Mouse (Mus musculus) midbrain, embryonic 16.5 days (tissue): ENCODE measurements around the gene Ap2a2. TPM values are rescaled to one million over a fixed set of nuclear protein-coding genes. Genes with fewer than 3 reads are reported as not detected.
"Not testable (repeated sequence)": the region's sequence is repeated elsewhere in the genome, so short reads cannot be mapped to it uniquely, and the experiment has no call there.

Experiments used
- ATAC-seq: fragments of 200-750 bp; cut with Nextera tagmentation; 2 replicates; pipeline ENCODE4 v1.8.0; 2017; ENCODE audit warnings: moderate TSS enrichment
- H3K27ac ChIP-seq: fragments of 300-500 bp; sonication (generic); 2 replicates; pipeline ENCODE4 v1.5.1; 2014; ENCODE audit warnings: mild to moderate bottlenecking, low read length, mixed read lengths
- H3K27me3 ChIP-seq: fragments of 300-500 bp; sonication (generic); 2 replicates; pipeline ENCODE4 v1.6.1; 2014; ENCODE audit warnings: low read depth, low read length, mixed read lengths; ENCODE audit not compliant: control insufficient read depth, insufficient read depth
- H3K36me3 ChIP-seq: fragments of 300-500 bp; sonication (generic); 2 replicates; pipeline ENCODE4 v1.6.1; 2014; ENCODE audit warnings: mild to moderate bottlenecking, low read length, moderate library complexity, mixed read lengths; ENCODE audit not compliant: control insufficient read depth, insufficient read depth
- H3K4me1 ChIP-seq: fragments of 300-500 bp; sonication (generic); 2 replicates; pipeline ENCODE4 v1.6.1; 2014; ENCODE audit warnings: mild to moderate bottlenecking, low read length, mixed read lengths; ENCODE audit not compliant: control insufficient read depth, insufficient read depth
- H3K4me2 ChIP-seq: fragments of 300-500 bp; sonication (generic); 2 replicates; pipeline ENCODE4 v1.6.1; 2014; ENCODE audit warnings: mild to moderate bottlenecking, low read length, mixed read lengths
- H3K4me3 ChIP-seq: fragments of 300-500 bp; sonication (generic); 2 replicates; pipeline ENCODE4 v1.5.1; 2014; ENCODE audit warnings: low read depth, mild to moderate bottlenecking, low read length, moderate library complexity, mixed read lengths
- H3K9ac ChIP-seq: fragments of 300-500 bp; sonication (generic); 2 replicates; pipeline ENCODE4 v1.6.1; 2014; ENCODE audit warnings: low read depth, low read length, mixed read lengths
- H3K9me3 ChIP-seq: fragments of 300-500 bp; sonication (generic); replicated peaks from 2 replicates; pipeline ENCODE4 v1.6.1; 2014; ENCODE audit warnings: mild to moderate bottlenecking, low read length, mixed read lengths; ENCODE audit not compliant: control insufficient read depth, poor library complexity, severe bottlenecking
- WGBS: fragments of 180-500 bp; shearing (Covaris S2); extraction: QIAGEN DNeasy Blood & Tissue Kit; methylation state at CpG from one replicate; pipeline ENCODE4 v1.1.7; 2014; 5-methylcytosine and 5-hydroxymethylcytosine counted together
- polyA plus RNA-seq: library from polyadenylated mRNA; unstranded; fragments of >200 nt; fragmentation: Nextera tagmentation; extraction: Ambion mirVana; gene quantifications from 2 replicates; pipeline ENCODE4 v1.2.1, GENCODE M21; 2015

Ap2a2 gene
- polyA plus RNA-seq, 1 experiment from 2014 or later, result 137 TPM

- H3K9me3 ChIP-seq, result no peaks in the 10 kb centered on the region
- H3K27me3 ChIP-seq, result no peaks in the 10 kb centered on the region
- no peak overlapping the region for H3K27ac ChIP-seq
- no peak overlapping the region for H3K4me3 ChIP-seq
- peaks cover 4% of the 10 kb centered on the region; the same call in 1 of the 2 replicates for H3K36me3 ChIP-seq
- ATAC-seq, result no peak
- 89% methylated on average over 4 of the region's 5 CpGs for WGBS
- no peaks in the 10 kb centered on the region for H3K4me1 ChIP-seq
- H3K4me2 ChIP-seq, result no peak overlapping the region
- H3K9ac ChIP-seq, result no peak overlapping the region
These were observed 22.3 kb downstream of the Ap2a2 start for GRCm38 (mm10) chr7:141584048-141584841.

- ATAC-seq, result no peak
- Histone ChIP-seq H3K36me3 (peaks cover 4% of the 10 kb centered on the region; the same call in 1 of the 2 replicates), H3K9ac (no peak overlapping the region), H3K4me1 (no peaks in the 10 kb centered on the region), H3K27me3 (no peaks in the 10 kb centered on the region), H3K27ac (no peak overlapping the region), H3K4me3 (no peak overlapping the region), H3K9me3 (no peaks in the 10 kb centered on the region), H3K4me2 (no peak overlapping the region)
- 84% methylated on average over 4 of the region's 4 CpGs for WGBS
These were observed 23.3 kb downstream of the Ap2a2 start for GRCm38 (mm10) chr7:141585288-141585687.

GRCm38 (mm10) chr7:141585881-141586280 is 23.9 kb downstream of the Ap2a2 start:
- H3K27ac ChIP-seq, result no peak overlapping the region
- no peak overlapping the region for H3K9ac ChIP-seq
- H3K4me3 ChIP-seq, result no peak overlapping the region
- H3K27me3 ChIP-seq, result no peaks in the 10 kb centered on the region
- 73% methylated on average over 1 of the region's 1 CpGs for WGBS
- peaks cover 10% of the 10 kb centered on the region for H3K36me3 ChIP-seq
- H3K9me3 ChIP-seq, result no peaks in the 10 kb centered on the region
- H3K4me2 ChIP-seq, result no peak overlapping the region
- no peak for ATAC-seq
- H3K4me1 ChIP-seq, result no peaks in the 10 kb centered on the region

- 95% methylated on average over 6 of the region's 6 CpGs for WGBS
- H3K4me3 ChIP-seq, result no peak overlapping the region
- H3K36me3 ChIP-seq, result peaks cover 16% of the 10 kb centered on the region
- no peaks in the 10 kb centered on the region for H3K4me1 ChIP-seq
- H3K27me3 ChIP-seq, result no peaks in the 10 kb centered on the region
- no peak overlapping the region for H3K9ac ChIP-seq
- no peak overlapping the region for H3K27ac ChIP-seq
- no peak for ATAC-seq
- no peak overlapping the region for H3K4me2 ChIP-seq
- no peaks in the 10 kb centered on the region for H3K9me3 ChIP-seq
These were observed 26.9 kb downstream of the Ap2a2 start for GRCm38 (mm10) chr7:141588890-141589289.

GRCm38 (mm10) chr7:141590249-141590648 is 28.3 kb downstream of the Ap2a2 start:
- H3K27me3 ChIP-seq, H3K9me3 ChIP-seq, H3K4me2 ChIP-seq, ATAC-seq, H3K27ac ChIP-seq, H3K9ac ChIP-seq, H3K4me3 ChIP-seq, H3K4me1 ChIP-seq: not testable (repeated sequence)
- peaks cover 16% of the 10 kb centered on the region for H3K36me3 ChIP-seq
- 95% methylated on average over 6 of the region's 7 CpGs for WGBS

- Histone ChIP-seq H3K9ac (no peak overlapping the region), H3K9me3 (no peaks in the 10 kb centered on the region), H3K27ac (no peak overlapping the region), H3K4me2 (no peak overlapping the region), H3K4me3 (no peak overlapping the region), H3K36me3 (peaks cover 16% of the 10 kb centered on the region), H3K4me1 (no peaks in the 10 kb centered on the region), H3K27me3 (no peaks in the 10 kb centered on the region)
- ATAC-seq, result no peak
- WGBS, result 92% methylated on average over 8 of the region's 8 CpGs
These were observed 29.0 kb downstream of the Ap2a2 start for GRCm38 (mm10) chr7:141590959-141591358.

- no peaks in the 10 kb centered on the region for H3K9me3 ChIP-seq
- WGBS, result 96% methylated on average over 1 of the region's 1 CpGs
- H3K4me1 ChIP-seq, result no peaks in the 10 kb centered on the region
- ATAC-seq, result no peak
- peaks cover 16% of the 10 kb centered on the region for H3K36me3 ChIP-seq
- H3K9ac ChIP-seq, result no peak overlapping the region
- H3K27me3 ChIP-seq, result no peaks in the 10 kb centered on the region
- H3K4me2 ChIP-seq, result no peak overlapping the region
- no peak overlapping the region for H3K4me3 ChIP-seq
- H3K27ac ChIP-seq, result no peak overlapping the region
These were observed 30.1 kb downstream of the Ap2a2 start for GRCm38 (mm10) chr7:141592096-141592495.

- WGBS, result 93% methylated on average over 6 of the region's 6 CpGs
- Histone ChIP-seq H3K9ac (no peak overlapping the region), H3K9me3 (no peaks in the 10 kb centered on the region), H3K27me3 (no peaks in the 10 kb centered on the region), H3K27ac (no peak overlapping the region), H3K4me3 (no peak overlapping the region), H3K36me3 (peaks cover 16% of the 10 kb centered on the region), H3K4me2 (no peak overlapping the region), H3K4me1 (no peaks in the 10 kb centered on the region)
- no peak for ATAC-seq
These were observed 31.1 kb downstream of the Ap2a2 start for GRCm38 (mm10) chr7:141593056-141593455.

- H3K9me3 ChIP-seq, result no peaks in the 10 kb centered on the region
- no peaks in the 10 kb centered on the region for H3K27me3 ChIP-seq
- H3K36me3 ChIP-seq, result peaks cover 12% of the 10 kb centered on the region; the same call in 1 of the 2 replicates
- no peak overlapping the region for H3K27ac ChIP-seq
- H3K4me1 ChIP-seq, result no peaks in the 10 kb centered on the region
- no peak overlapping the region for H3K4me2 ChIP-seq
- H3K4me3 ChIP-seq, result no peak overlapping the region
- H3K9ac ChIP-seq, result no peak overlapping the region
- ATAC-seq, result no peak
- WGBS, result 87% methylated on average over 1 of the region's 1 CpGs
These were observed 35.0 kb downstream of the Ap2a2 start for GRCm38 (mm10) chr7:141596971-141597370.
